Comparison of ENCODE assay signal across 12 mouse cellular contexts in genomic region chr15:68605478-68605877, GRCm38 (mm10).
"Had no signal": no experiment of that assay in that cellular context is flagged by ENCODE, and none has a peak within 500 bp of the region (broad histone marks: within the 10 kb centered on the region; RNA-seq: fewer than 3 reads in every experiment).

No protein-coding gene starts in this region.

- H3K27ac ChIP-seq: heart, adult 2 months; hindbrain, embryonic 10.5 days; hindbrain, embryonic 12.5 days; hindbrain, embryonic 14.5 days; limb, embryonic 13.5 days; limb, embryonic 15.5 days; liver, embryonic 12.5 days; liver, embryonic 14.5 days had no signal

- H3K4me3 ChIP-seq: heart, adult 2 months; heart, embryonic 13.5 days; hindbrain, embryonic 10.5 days; hindbrain, embryonic 12.5 days; intestine, embryonic 15.5 days; limb, embryonic 13.5 days; limb, embryonic 15.5 days; liver, embryonic 12.5 days had no signal

- ATAC-seq: inflammation-experienced regulatory T-cells, adult 6 months; intestine, postnatal 0 days; liver, embryonic 12.5 days had no signal
